ENCODE assay signal across 20 mouse cellular contexts in genomic region chr2:134911360-134911759, GRCm38 (mm10).
A peak's percentile ranks its signal among the peaks of the same experiment; 100 is the strongest.
DNase-seq lines count a peak whose midpoint lies in the region; ATAC-seq and TF ChIP-seq lines count a peak whose summit lies in the region.
"Had no signal": no experiment of that assay in that cellular context is flagged by ENCODE, and none has a peak within 500 bp of the region (broad histone marks: within the 10 kb centered on the region; RNA-seq: fewer than 3 reads in every experiment).

No protein-coding gene starts in this region.

- TF ChIP-seq CTCF in forebrain, postnatal 0 days (IDR thresholded peaks at IDR 0.05; ENCODE audit: low read depth), result no peak
- no peak for TF ChIP-seq CTCF in hindbrain, postnatal 0 days (IDR thresholded peaks at IDR 0.05; ENCODE audit: low read depth)

- ATAC-seq in forebrain, embryonic 13.5 days, result peak; percentile 22; the same call in 1 of the 2 replicates
- ATAC-seq in forebrain, postnatal 0 days, result no peak
- ATAC-seq in neural tube, embryonic 12.5 days (ENCODE audit: low FRiP score, low read depth), result peak; percentile 62
- peak; percentile 46; the same call in 1 of the 2 replicates for ATAC-seq in hindbrain, postnatal 0 days
- ATAC-seq in monocyte, adult 5-6 weeks (replicated peaks; ENCODE audit: insufficient number of reproducible peaks, low FRiP score, low TSS enrichment, poor library complexity, severe bottlenecking), result no peak
- ATAC-seq: intestine, postnatal 0 days; liver, embryonic 12.5 days had no signal

- H3K4me1 ChIP-seq in forebrain, embryonic 13.5 days, result peaks cover 13% of the 10 kb centered on the region; the same call in 1 of the 2 replicates
- no peaks in the 10 kb centered on the region for H3K4me1 ChIP-seq in forebrain, postnatal 0 days (ENCODE audit: insufficient read depth)
- H3K4me1 ChIP-seq in neural tube, embryonic 12.5 days, result peaks cover 12% of the 10 kb centered on the region
- no peaks in the 10 kb centered on the region for H3K4me1 ChIP-seq in hindbrain, postnatal 0 days (ENCODE audit: insufficient read depth, low read length)
- H3K4me1 ChIP-seq: heart, embryonic 15.5 days; liver, embryonic 12.5 days; stomach, embryonic 15.5 days had no signal

- no peaks in the 10 kb centered on the region for H3K9me3 ChIP-seq in forebrain, embryonic 13.5 days (replicated peaks)
- no peaks in the 10 kb centered on the region for H3K9me3 ChIP-seq in forebrain, postnatal 0 days (ENCODE audit: low read length)
- H3K9me3 ChIP-seq in neural tube, embryonic 12.5 days, result no peaks in the 10 kb centered on the region
- no peaks in the 10 kb centered on the region for H3K9me3 ChIP-seq in hindbrain, postnatal 0 days (ENCODE audit: low read length)
- H3K9me3 ChIP-seq: heart, embryonic 15.5 days; limb, embryonic 12.5 days; liver, embryonic 12.5 days; stomach, embryonic 15.5 days had no signal

- no peak overlapping the region for H3K9ac ChIP-seq in forebrain, embryonic 13.5 days
- H3K9ac ChIP-seq in forebrain, postnatal 0 days, result no peak overlapping the region
- no peak overlapping the region for H3K9ac ChIP-seq in neural tube, embryonic 12.5 days
- H3K9ac ChIP-seq in hindbrain, postnatal 0 days (replicated peaks; ENCODE audit: low read length), result no peak overlapping the region
- H3K9ac ChIP-seq: heart, embryonic 15.5 days; limb, embryonic 12.5 days; liver, embryonic 12.5 days; lung, embryonic 14.5 days; stomach, embryonic 15.5 days had no signal

- peak overlapping the region; percentile 48 for H3K27ac ChIP-seq in forebrain, embryonic 13.5 days
- H3K27ac ChIP-seq in forebrain, postnatal 0 days (ENCODE audit: low read depth, low read length), result no peak overlapping the region
- no peak overlapping the region; the same call in 1 of the 2 replicates for H3K27ac ChIP-seq in neural tube, embryonic 12.5 days
- no peak overlapping the region for H3K27ac ChIP-seq in hindbrain, postnatal 0 days
- H3K27ac ChIP-seq: heart, embryonic 15.5 days; kidney, postnatal 0 days; limb, embryonic 12.5 days; liver, embryonic 12.5 days; macrophage; stomach, embryonic 15.5 days had no signal

- no peak overlapping the region for H3K4me3 ChIP-seq in forebrain, embryonic 13.5 days
- H3K4me3 ChIP-seq in forebrain, postnatal 0 days (ENCODE audit: low read depth, low read length), result no peak overlapping the region
- H3K4me3 ChIP-seq in neural tube, embryonic 12.5 days, result no peak overlapping the region
- no peak overlapping the region for H3K4me3 ChIP-seq in hindbrain, postnatal 0 days (ENCODE audit: low read length)
- H3K4me3 ChIP-seq: heart, embryonic 15.5 days; limb, embryonic 12.5 days; liver, embryonic 12.5 days; stomach, embryonic 15.5 days had no signal

- H3K27me3 ChIP-seq in forebrain, embryonic 13.5 days, result no peaks in the 10 kb centered on the region
- H3K27me3 ChIP-seq in forebrain, postnatal 0 days (ENCODE audit: insufficient read depth, low read length), result no peaks in the 10 kb centered on the region
- no peaks in the 10 kb centered on the region for H3K27me3 ChIP-seq in neural tube, embryonic 12.5 days (replicated peaks)
- no peaks in the 10 kb centered on the region for H3K27me3 ChIP-seq in hindbrain, postnatal 0 days (ENCODE audit: insufficient read depth, low read length)
- H3K27me3 ChIP-seq: CH12.LX; heart, embryonic 15.5 days; limb, embryonic 12.5 days; liver, embryonic 12.5 days; stomach, embryonic 15.5 days had no signal

- 86% methylated on average over 6 of the region's 6 CpGs for WGBS in forebrain, embryonic 13.5 days
- WGBS in forebrain, postnatal 0 days, result 84% methylated on average over 6 of the region's 6 CpGs
- WGBS in neural tube, embryonic 12.5 days, result 74% methylated on average over 6 of the region's 6 CpGs
- WGBS in hindbrain, postnatal 0 days, result 69% methylated on average over 6 of the region's 6 CpGs

- no peak for DNase-seq in forebrain, postnatal 0 days
- no peak for DNase-seq in neural tube, embryonic 10.5 days (ENCODE audit: extremely low spot score, low spot score)
- DNase-seq in hindbrain, postnatal 0 days (ENCODE audit: low spot score), result no peak
- DNase-seq in kidney, postnatal 14 days, result no peak
- DNase-seq: adrenal gland, postnatal 14 days; gastrocnemius, postnatal 25 days; lung, embryonic 14.5 days; thymus, adult 18-20 months; thymus, postnatal 4 days had no signal

- H3K4me2 ChIP-seq in forebrain, embryonic 13.5 days, result no peak overlapping the region
- no peak overlapping the region for H3K4me2 ChIP-seq in forebrain, postnatal 0 days (ENCODE audit: low read depth)
- no peak overlapping the region for H3K4me2 ChIP-seq in neural tube, embryonic 12.5 days (replicated peaks)
- no peak overlapping the region for H3K4me2 ChIP-seq in hindbrain, postnatal 0 days (ENCODE audit: low read depth, low read length)
- H3K4me2 ChIP-seq: heart, embryonic 15.5 days; limb, embryonic 12.5 days; liver, embryonic 12.5 days; lung, embryonic 14.5 days; stomach, embryonic 15.5 days had no signal

- no peaks in the 10 kb centered on the region for H3K36me3 ChIP-seq in forebrain, embryonic 13.5 days (ENCODE audit: poor library complexity, severe bottlenecking)
- no peaks in the 10 kb centered on the region for H3K36me3 ChIP-seq in forebrain, postnatal 0 days (ENCODE audit: insufficient read depth)
- H3K36me3 ChIP-seq in neural tube, embryonic 12.5 days, result no peaks in the 10 kb centered on the region
- H3K36me3 ChIP-seq in hindbrain, postnatal 0 days (ENCODE audit: insufficient read depth, low read length), result no peaks in the 10 kb centered on the region
- H3K36me3 ChIP-seq: heart, embryonic 15.5 days; limb, embryonic 12.5 days; liver, embryonic 12.5 days; stomach, embryonic 15.5 days had no signal

Comparison
In these comparisons a context has a peak if more than half of its experiments do, and no peak if none do; other contexts are left out.
1. ATAC-seq: peak in forebrain, embryonic 13.5 days (single experiment), neural tube, embryonic 12.5 days (single experiment) and hindbrain, postnatal 0 days (single experiment); none in forebrain, postnatal 0 days (single experiment) and monocyte, adult 5-6 weeks (single experiment).